Mouse (Mus musculus) CH12.LX (cell line): ENCODE measurements at regions not wholly inside any gene's neighbourhood (a gene's known extent, or its start where the extent isn't known, plus 50 kb on each side); places are given as distances from the start of the nearest gene placed in this dataset.

Source experiments
- DNase-seq: peaks from one replicate; pipeline ENCODE4 v3.0.0-alpha.2; 2013; ENCODE audit errors: extremely low read depth
- H3K27ac ChIP-seq: 2 replicates; pipeline ENCODE4 v1.5.1; 2012; ENCODE audit warnings: low read depth, mild to moderate bottlenecking, control low read depth, moderate library complexity; ENCODE audit not compliant: insufficient read depth
- H3K27me3 ChIP-seq: replicated peaks from 2 replicates; pipeline ENCODE3; 2012; ENCODE audit warnings: inconsistent platforms
- H3K36me3 ChIP-seq, 2 experiments: replicated peaks in 1 of 2; 2 replicates each; pipeline versions ENCODE3 to v1.6.1; 2012; ENCODE audit warnings: inconsistent platforms in 1 of 2, low read length in 1 of 2, mild to moderate bottlenecking in 1 of 2, mixed read lengths in 1 of 2, moderate library complexity in 1 of 2; ENCODE audit not compliant: control insufficient read depth in 1 of 2, insufficient read depth in 1 of 2
- H3K4me1 ChIP-seq, 2 experiments: 2 replicates each; pipeline ENCODE4 v1.6.1; 2012; ENCODE audit warnings: inconsistent platforms in 1 of 2, moderate library complexity in 1 of 2; ENCODE audit not compliant: insufficient read depth in 2 of 2, control insufficient read depth in 1 of 2
- H3K4me2 ChIP-seq: 2 replicates; pipeline ENCODE4 v1.6.1; 2012; ENCODE audit warnings: low read depth, mild to moderate bottlenecking, control low read depth; ENCODE audit not compliant: poor library complexity, insufficient read depth, severe bottlenecking
- H3K4me3 ChIP-seq, 3 experiments: fragments of 150-350 bp in 1 of 3; sonication (generic) in 1 of 3; replicated peaks in 1 of 3; 2 replicates each; pipeline versions ENCODE3 to v1.5.1; 2011 to 2012; ENCODE audit warnings: low read depth in 2 of 3, low read length in 2 of 3, mild to moderate bottlenecking in 2 of 3, moderate library complexity in 2 of 3, control low read depth in 1 of 3, improper control_type of control experiment in 1 of 3, inconsistent platforms in 1 of 3, mixed read lengths in 1 of 3; ENCODE audit not compliant: poor library complexity in 1 of 3
- H3K79me2 ChIP-seq: replicated peaks from 2 replicates; pipeline ENCODE4 v1.6.1; 2012; ENCODE audit warnings: mild to moderate bottlenecking, moderate library complexity; ENCODE audit not compliant: control insufficient read depth, poor library complexity, insufficient read depth, severe bottlenecking; ENCODE audit errors: extremely low read depth
- H3K9ac ChIP-seq: 2 replicates; pipeline ENCODE4 v1.6.1; 2012; ENCODE audit warnings: low read depth, mild to moderate bottlenecking, control low read depth, moderate library complexity; ENCODE audit not compliant: insufficient read depth
- H3K9me3 ChIP-seq: replicated peaks from 2 replicates; pipeline ENCODE3; 2012; ENCODE audit warnings: low read length, inconsistent platforms, mixed read lengths
- CHD1 ChIP-seq: IDR thresholded peaks from 2 replicates; pipeline ENCODE4 v1.6.1; 2012; ENCODE audit warnings: low read depth, low read length, improper control_type of control experiment, inconsistent platforms
- CHD2 ChIP-seq: IDR thresholded peaks from 2 replicates; pipeline ENCODE4 v1.6.1; 2011; ENCODE audit warnings: low read length, improper control_type of control experiment
- CTCF ChIP-seq, 2 experiments: IDR thresholded peaks in 1 of 2; conservative IDR thresholded peaks in 1 of 2; 2 replicates each; pipeline ENCODE4 v1.5.1; 2011 to 2012; ENCODE audit warnings: low read depth in 2 of 2, low read length in 2 of 2, improper control_type of control experiment in 1 of 2, inconsistent platforms in 1 of 2, mild to moderate bottlenecking in 1 of 2, moderate library complexity in 1 of 2
- ELF1 ChIP-seq: IDR thresholded peaks from 2 replicates; pipeline ENCODE4 v1.6.1; 2014; ENCODE audit warnings: low read depth, mild to moderate bottlenecking, inconsistent platforms, low read length, improper control_type of control experiment
- EP300 ChIP-seq: IDR thresholded peaks from 2 replicates; pipeline ENCODE4 v1.6.1; 2011; ENCODE audit warnings: low read length, improper control_type of control experiment
- IRF4 ChIP-seq: IDR thresholded peaks from 2 replicates; pipeline ENCODE4 v1.6.1; 2014; ENCODE audit warnings: low read depth, mild to moderate bottlenecking, inconsistent platforms, low read length, improper control_type of control experiment
- KAT2A ChIP-seq: IDR thresholded peaks from 2 replicates; pipeline ENCODE4 v1.6.1; 2012; ENCODE audit warnings: low read length, improper control_type of control experiment, inconsistent platforms; ENCODE audit not compliant: insufficient replicate concordance
- MAFK ChIP-seq: IDR thresholded peaks from 2 replicates; pipeline ENCODE4 v1.6.1; 2011; ENCODE audit warnings: low read length, improper control_type of control experiment; ENCODE audit not compliant: insufficient replicate concordance
- MAZ ChIP-seq: IDR thresholded peaks from 2 replicates; pipeline ENCODE4 v1.6.1; 2012; ENCODE audit warnings: low read depth, mild to moderate bottlenecking, inconsistent platforms, low read length, improper control_type of control experiment, moderate library complexity
- MEF2A ChIP-seq: IDR thresholded peaks from 2 replicates; pipeline ENCODE4 v1.6.1; 2014; ENCODE audit warnings: low read depth, mild to moderate bottlenecking, inconsistent platforms, low read length, improper control_type of control experiment, borderline replicate concordance
- MYC ChIP-seq: IDR thresholded peaks from 2 replicates; pipeline ENCODE4 v1.6.1; 2011; ENCODE audit warnings: low read depth, mild to moderate bottlenecking, improper control_type of control experiment, low read length
- NELFE ChIP-seq: IDR thresholded peaks from 2 replicates; pipeline ENCODE4 v1.6.1; 2011; ENCODE audit warnings: low read depth, low read length, improper control_type of control experiment
- PAX5 ChIP-seq: IDR thresholded peaks from 2 replicates; pipeline ENCODE4 v1.6.1; 2012; ENCODE audit warnings: low read length, inconsistent platforms, mixed read lengths
- POLR2AphosphoS2 ChIP-seq: IDR thresholded peaks from 2 replicates; pipeline ENCODE4 v1.6.1; 2011; ENCODE audit warnings: low read depth, low read length, improper control_type of control experiment
- RAD21 ChIP-seq: IDR thresholded peaks from 2 replicates; pipeline ENCODE4 v1.6.1; 2011; ENCODE audit warnings: low read depth, mild to moderate bottlenecking, low read length, improper control_type of control experiment, moderate library complexity
- RCOR1 ChIP-seq: conservative IDR thresholded peaks from 2 replicates; pipeline ENCODE4 v1.6.1; 2012; ENCODE audit warnings: low read depth, mild to moderate bottlenecking, inconsistent platforms, low read length, improper control_type of control experiment
- TBP ChIP-seq: conservative IDR thresholded peaks from 2 replicates; pipeline ENCODE4 v1.6.1; 2011; ENCODE audit warnings: low read depth, low read length, improper control_type of control experiment
- TCF12 ChIP-seq: IDR thresholded peaks from 2 replicates; pipeline ENCODE4 v1.6.1; 2014; ENCODE audit warnings: low read depth, mild to moderate bottlenecking, inconsistent platforms, low read length, improper control_type of control experiment
- UBTF ChIP-seq: IDR thresholded peaks from 2 replicates; pipeline ENCODE4 v1.6.1; 2012; ENCODE audit warnings: low read depth, mild to moderate bottlenecking, inconsistent platforms, low read length, improper control_type of control experiment, moderate library complexity
- USF2 ChIP-seq: conservative IDR thresholded peaks from 2 replicates; pipeline ENCODE4 v1.6.1; 2011; ENCODE audit warnings: low read depth, low read length, improper control_type of control experiment
- ZC3H11A ChIP-seq: IDR thresholded peaks from 2 replicates; pipeline ENCODE4 v1.6.1; 2012; ENCODE audit warnings: low read depth, mild to moderate bottlenecking, inconsistent platforms, low read length, improper control_type of control experiment
- ZMIZ1 ChIP-seq: IDR thresholded peaks from 2 replicates; pipeline ENCODE4 v1.6.1; 2012; ENCODE audit warnings: low read depth, mild to moderate bottlenecking, inconsistent platforms, low read length, improper control_type of control experiment
- ZNF384 ChIP-seq: IDR thresholded peaks from 2 replicates; pipeline ENCODE4 v1.6.1; 2012; ENCODE audit warnings: low read depth, low read length, improper control_type of control experiment, inconsistent platforms
- dilution Hi-C: fragments of 300-500 bp; cut with MboI; formaldehyde crosslinking; loops from 2 replicates; pipeline ENCODE4 v1.14.3; 2020; ENCODE audit warnings: low sequenced_read_pairs; ENCODE audit not compliant: extremely low pct_unique_long_range_greater_than_20kb, extremely low pct_ligation_motif_present
- in situ Hi-C: fragments of 300-500 bp; cut with MboI; formaldehyde crosslinking; loops from 3 replicates; pipeline ENCODE4 v1.14.3; 2019; ENCODE audit warnings: low sequenced_read_pairs, low pct_ligation_motif_present, low pct_unique_long_range_greater_than_20kb, mixed read lengths

DNA sequence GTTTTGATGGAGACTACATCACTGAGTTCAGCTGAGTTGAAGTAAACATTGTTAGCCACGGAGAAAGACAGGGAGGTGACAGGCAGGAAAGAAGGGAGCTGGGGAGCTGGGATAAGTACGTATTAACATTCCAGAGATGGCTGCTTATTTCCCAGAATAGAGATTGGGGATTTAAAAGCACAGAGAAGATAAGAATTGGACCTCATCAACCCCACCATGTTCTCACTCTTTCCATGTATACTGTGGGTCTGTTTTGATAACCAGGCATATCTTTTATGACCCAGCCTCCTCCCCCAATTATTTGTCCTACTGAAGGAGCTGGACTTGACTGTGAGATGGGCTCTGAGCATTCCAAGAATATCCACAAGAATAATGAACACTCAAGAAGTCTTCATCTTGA is 61.4 kb upstream of the Cd28 start:
- Histone ChIP-seq H3K36me3 (no peaks in the 10 kb centered on the region), H3K9me3 (no peaks in the 10 kb centered on the region), H3K4me2 (no peak overlapping the region), H3K79me2 (no peaks in the 10 kb centered on the region), H3K4me3 (no peak overlapping the region), H3K9ac (no peak overlapping the region), H3K27me3 (no peaks in the 10 kb centered on the region), H3K4me1 (peaks cover 8 to 14% of the 10 kb centered on the region in 2 experiments; a peak in 3 of 4 replicates), H3K27ac (no peak overlapping the region)
- DNase-seq = no peak
- dilution Hi-C loops (no loop called here), in situ Hi-C loops (no loop called here)
- TF ChIP-seq ELF1 (no peak), CTCF (conservative IDR thresholded peaks at IDR 0.05 in 1 of 2, IDR thresholded peaks at IDR 0.05 in 1 of 2; ENCODE audit: low read depth in 2 of 2, low read length in 2 of 2) (no peak), ZNF384 (no peak), PAX5 (no peak)

GRCm38 (mm10) chr1:60652570-60653011 is 64.0 kb upstream of the Cd28 start:
- Histone ChIP-seq H3K27ac (no peak overlapping the region), H3K27me3 (no peaks in the 10 kb centered on the region)
- no peak for TF ChIP-seq CHD2
- TF ChIP-seq KAT2A = no peak
- no peak for TF ChIP-seq ELF1

GRCm38 (mm10) chr1:60650158-60650557 is 66.4 kb upstream of the Cd28 start:
- Histone ChIP-seq H3K27ac (no peak overlapping the region), H3K36me3 (no peaks in the 10 kb centered on the region), H3K27me3 (no peaks in the 10 kb centered on the region), H3K9ac (no peak overlapping the region), H3K4me3 (no peak overlapping the region), H3K4me1 (peaks cover 3 to 9% of the 10 kb centered on the region in 2 experiments; a peak in 3 of 4 replicates), H3K4me2 (no peak overlapping the region), H3K9me3 (no peaks in the 10 kb centered on the region)
- in situ Hi-C loops = no loop called here
- no peak for DNase-seq
- TF ChIP-seq ZC3H11A = no peak
- TF ChIP-seq MAZ = no peak
- no peak for TF ChIP-seq ZMIZ1
- no peak for TF ChIP-seq NELFE
- no peak for TF ChIP-seq MAFK
- no peak for TF ChIP-seq MYC
- no peak for TF ChIP-seq TBP
- no peak for TF ChIP-seq IRF4
- TF ChIP-seq UBTF = no peak
- TF ChIP-seq RAD21 = no peak
- no peak for TF ChIP-seq USF2
- TF ChIP-seq EP300 = no peak
- no peak for TF ChIP-seq RCOR1
- no peak for TF ChIP-seq POLR2AphosphoS2
- TF ChIP-seq TCF12 = no peak
- no peak for TF ChIP-seq CHD1
- TF ChIP-seq CTCF (conservative IDR thresholded peaks at IDR 0.05 in 1 of 2, IDR thresholded peaks at IDR 0.05 in 1 of 2; ENCODE audit: low read depth in 2 of 2, low read length in 2 of 2) = no peak
- TF ChIP-seq MEF2A = no peak
- TF ChIP-seq KAT2A = no peak
- TF ChIP-seq, all 38 proteins: peak for 0
- H3K79me2 ChIP-seq = no peaks in the 10 kb centered on the region
- dilution Hi-C loops = no loop called here

More at GRCm38 (mm10) chr1:60652570-60653011, 64.0 kb upstream of the Cd28 start:
- no peaks in the 10 kb centered on the region for H3K9me3 ChIP-seq
- H3K4me3 ChIP-seq = no peak overlapping the region
- H3K9ac ChIP-seq = no peak overlapping the region
- H3K79me2 ChIP-seq = no peaks in the 10 kb centered on the region
- H3K4me1 ChIP-seq = peaks cover 5 to 9% of the 10 kb centered on the region in 2 experiments; a peak in 3 of 4 replicates
- DNase-seq = no peak
- H3K4me2 ChIP-seq = no peak overlapping the region
- dilution Hi-C loops (no loop called here), in situ Hi-C loops (no loop called here)
- H3K36me3 ChIP-seq = no peaks in the 10 kb centered on the region
